Mouse (Mus musculus) megakaryocyte, embryonic 14.5 days (primary cell): ENCODE measurements around the gene Klf2. TPM values are rescaled to one million over a fixed set of nuclear protein-coding genes. Genes with fewer than 3 reads are reported as not detected.

Experiments
- H3K27me3 ChIP-seq: replicated peaks from 2 replicates; pipeline ENCODE3; 2012; ENCODE audit warnings: inconsistent platforms
- H3K36me3 ChIP-seq: replicated peaks from 2 replicates; pipeline ENCODE3; 2012; ENCODE audit warnings: low read length, inconsistent platforms, mixed read lengths
- H3K4me1 ChIP-seq: 2 replicates; pipeline ENCODE4 v1.6.1; 2012; ENCODE audit warnings: inconsistent platforms
- H3K4me3 ChIP-seq: replicated peaks from 2 replicates; pipeline ENCODE3; 2012; ENCODE audit warnings: moderate library complexity, mild to moderate bottlenecking, inconsistent platforms
- H3K9me3 ChIP-seq: 2 replicates; pipeline ENCODE4 v1.6.1; 2012; ENCODE audit warnings: inconsistent platforms
- FLI1 ChIP-seq: IDR thresholded peaks from 2 replicates; pipeline ENCODE4 v1.6.1; 2012; ENCODE audit warnings: low read length, inconsistent platforms, mixed read lengths
- GATA1 ChIP-seq: IDR thresholded peaks from 3 replicates; pipeline ENCODE4 v1.6.1; 2012; ENCODE audit warnings: mixed read lengths, low read length, inconsistent platforms, borderline replicate concordance
- polyA plus RNA-seq: library from polyadenylated mRNA; stranded (reverse); fragments of >175 nt; gene quantifications from 2 replicates; pipeline ENCODE4 v1.2.3, GENCODE M21; 2012; ENCODE audit warnings: low replicate concordance; ENCODE audit not compliant: insufficient read depth

Klf2 gene
- polyA plus RNA-seq, 1 experiment = 29.5 TPM

GRCm38 (mm10) chr8:72303633-72304032 lies 15.2 kb upstream of the Klf2 start:
- Histone ChIP-seq H3K36me3 (no peaks in the 10 kb centered on the region), H3K27me3 (peaks cover 42% of the 10 kb centered on the region), H3K9me3 (no peaks in the 10 kb centered on the region), H3K4me1 (peaks cover 26% of the 10 kb centered on the region), H3K4me3 (peak overlapping the region; percentile 86)
- no peak for TF ChIP-seq GATA1
- no peak for TF ChIP-seq FLI1

- H3K4me3 ChIP-seq = no peak within 1 kb of the TSS
- TF ChIP-seq GATA1 (no peak), FLI1 (no peak)
- no peaks in the 10 kb centered on the region for H3K36me3 ChIP-seq
- H3K4me1 ChIP-seq = peaks cover 26% of the 10 kb centered on the region
- no peaks in the 10 kb centered on the region for H3K9me3 ChIP-seq
- H3K27me3 ChIP-seq = peaks cover 34% of the 10 kb centered on the region
These were observed 13.5 kb upstream of the Klf2 start, which contains the start of gene Gm10282 for GRCm38 (mm10) chr8:72305210-72305905. Gene Gm10282 (minus strand): TSS chr8:72305260.

GRCm38 (mm10) chr8:72306913-72307312 lies 11.9 kb upstream of the Klf2 start:
- no peak overlapping the region for H3K4me3 ChIP-seq
- TF ChIP-seq FLI1 (no peak), GATA1 (no peak)
- H3K36me3 ChIP-seq = no peaks in the 10 kb centered on the region
- H3K27me3 ChIP-seq = peaks cover 27% of the 10 kb centered on the region
- H3K4me1 ChIP-seq = peaks cover 32% of the 10 kb centered on the region
- H3K9me3 ChIP-seq = no peaks in the 10 kb centered on the region

GRCm38 (mm10) chr8:72308276-72308675 lies 10.6 kb upstream of the Klf2 start:
- H3K9me3 ChIP-seq = no peaks in the 10 kb centered on the region
- H3K4me1 ChIP-seq = peaks cover 35% of the 10 kb centered on the region
- TF ChIP-seq GATA1 = no peak
- no peak for TF ChIP-seq FLI1

GRCm38 (mm10) chr8:72310849-72311506 lies 7.9 kb upstream of the Klf2 start:
- Histone ChIP-seq H3K4me3 (no peak overlapping the region), H3K36me3 (no peaks in the 10 kb centered on the region), H3K4me1 (peaks cover 25% of the 10 kb centered on the region), H3K9me3 (no peaks in the 10 kb centered on the region), H3K27me3 (peaks cover 38% of the 10 kb centered on the region)
- TF ChIP-seq GATA1 (no peak), FLI1 (no peak)

More at GRCm38 (mm10) chr8:72308276-72308675, 10.6 kb upstream of the Klf2 start:
- no peak overlapping the region for H3K4me3 ChIP-seq
- no peaks in the 10 kb centered on the region for H3K36me3 ChIP-seq
- H3K27me3 ChIP-seq = peaks cover 32% of the 10 kb centered on the region

- TF ChIP-seq GATA1 (no peak), FLI1 (no peak)
- H3K9me3 ChIP-seq = no peaks in the 10 kb centered on the region
- H3K4me1 ChIP-seq = peaks cover 34% of the 10 kb centered on the region
- H3K36me3 ChIP-seq = no peaks in the 10 kb centered on the region
- H3K27me3 ChIP-seq = peaks cover 32% of the 10 kb centered on the region
- no peak overlapping the region for H3K4me3 ChIP-seq
These were observed 5.8 kb upstream of the Klf2 start for GRCm38 (mm10) chr8:72312926-72313518.

GRCm38 (mm10) chr8:72316053-72316695 lies 2.7 kb upstream of the Klf2 start:
- H3K27me3 ChIP-seq = peaks cover 48% of the 10 kb centered on the region
- H3K4me1 ChIP-seq = peaks cover 54% of the 10 kb centered on the region
- no peak for TF ChIP-seq FLI1
- TF ChIP-seq GATA1 = no peak
- no peak overlapping the region for H3K4me3 ChIP-seq
- peaks cover 8% of the 10 kb centered on the region for H3K36me3 ChIP-seq
- peaks cover 9% of the 10 kb centered on the region; the same call in 1 of the 2 replicates for H3K9me3 ChIP-seq

GRCm38 (mm10) chr8:72317741-72318301 lies 1.0 kb upstream of the Klf2 start:
- peak overlapping the region; percentile 64 for H3K4me3 ChIP-seq
- H3K27me3 ChIP-seq = peaks cover 55% of the 10 kb centered on the region
- peaks cover 58% of the 10 kb centered on the region for H3K4me1 ChIP-seq
- TF ChIP-seq FLI1 (no peak), GATA1 (no peak)
- peaks cover 8% of the 10 kb centered on the region for H3K36me3 ChIP-seq
- H3K9me3 ChIP-seq = peaks cover 9% of the 10 kb centered on the region; the same call in 1 of the 2 replicates

GRCm38 (mm10) chr8:72319397-72319796 lies 564 bp downstream of the Klf2 start:
- Histone ChIP-seq H3K4me1 (peaks cover 60% of the 10 kb centered on the region), H3K4me3 (peak overlapping the region; percentile 95), H3K9me3 (peaks cover 9% of the 10 kb centered on the region; the same call in 1 of the 2 replicates), H3K36me3 (peaks cover 8% of the 10 kb centered on the region), H3K27me3 (peaks cover 54% of the 10 kb centered on the region)
- TF ChIP-seq GATA1 (no peak), FLI1 (no peak)
